Mouse (Mus musculus) cerebellum, postnatal 25 days (tissue): ENCODE data around the gene Papss2.
"Not testable (repeated sequence)": the region's sequence is repeated elsewhere in the genome, so short reads cannot be mapped to it uniquely, and the experiment has no call there.

ENCODE experiments used
- DNase-seq, 2 experiments: peaks; one replicate each; pipeline ENCODE4 v3.0.0; 2021; ENCODE audit warnings: mixed read lengths in 2 of 2

Papss2 gene

DNA sequence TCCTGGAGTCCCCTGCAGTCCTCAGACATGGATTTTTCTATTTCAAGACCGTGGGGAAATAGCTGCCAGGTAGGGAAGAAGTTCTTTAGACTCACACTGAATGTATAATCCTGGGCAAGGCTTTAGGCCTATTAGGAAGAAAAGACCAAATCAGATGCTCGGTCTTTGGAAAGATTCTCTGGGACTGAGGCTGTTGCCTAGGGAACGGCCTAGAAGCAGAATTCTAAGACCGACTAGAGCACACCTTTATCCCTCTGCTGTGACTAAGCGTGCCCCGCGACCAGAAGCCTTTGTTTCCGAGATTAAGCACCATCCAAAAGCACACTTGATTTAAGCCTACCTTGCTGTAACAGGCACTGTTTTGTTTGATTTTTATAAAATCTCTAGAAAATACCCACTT is 46.4 kb downstream of the Papss2 start:
- no peak for DNase-seq

DNA sequence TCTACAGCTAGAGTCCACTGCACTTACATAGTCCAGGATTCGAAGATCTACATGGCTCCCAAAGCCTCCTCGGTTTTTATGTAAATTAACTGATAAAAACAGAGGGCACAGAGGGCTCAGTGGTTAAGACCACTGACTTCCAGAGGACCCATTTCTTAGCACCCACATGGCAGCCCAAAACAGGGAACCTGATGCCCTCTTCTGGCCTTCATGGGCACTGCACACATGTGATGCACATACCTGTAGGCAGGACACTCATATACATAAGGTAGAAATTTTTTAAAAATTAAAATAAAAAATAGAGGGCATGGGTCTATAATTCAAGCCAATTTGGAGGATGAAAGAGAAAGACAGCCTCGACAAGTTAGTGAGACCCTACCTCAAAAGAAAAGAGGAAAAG is 48.1 kb downstream of the Papss2 start:
- DNase-seq: no peak

DNA sequence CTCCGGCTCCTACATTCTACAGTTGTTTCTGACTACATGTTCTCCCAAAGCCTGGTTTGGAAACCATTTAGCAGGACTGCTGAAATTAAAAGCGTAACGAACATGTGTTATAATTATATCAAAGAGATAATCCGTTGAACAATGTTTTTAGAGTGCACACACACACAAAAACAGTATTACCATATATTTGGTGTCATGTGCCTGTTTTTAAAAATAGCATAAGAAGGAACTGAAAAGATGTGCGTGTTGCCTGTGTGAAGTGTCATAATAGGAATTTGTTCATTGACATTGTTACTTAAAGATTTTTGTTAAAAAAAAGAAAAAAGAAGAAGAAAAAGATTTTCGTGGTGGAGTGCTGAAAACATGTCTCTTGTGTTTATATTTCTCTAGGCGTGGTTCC is 50.3 kb downstream of the Papss2 start:
- no peak for DNase-seq

DNA sequence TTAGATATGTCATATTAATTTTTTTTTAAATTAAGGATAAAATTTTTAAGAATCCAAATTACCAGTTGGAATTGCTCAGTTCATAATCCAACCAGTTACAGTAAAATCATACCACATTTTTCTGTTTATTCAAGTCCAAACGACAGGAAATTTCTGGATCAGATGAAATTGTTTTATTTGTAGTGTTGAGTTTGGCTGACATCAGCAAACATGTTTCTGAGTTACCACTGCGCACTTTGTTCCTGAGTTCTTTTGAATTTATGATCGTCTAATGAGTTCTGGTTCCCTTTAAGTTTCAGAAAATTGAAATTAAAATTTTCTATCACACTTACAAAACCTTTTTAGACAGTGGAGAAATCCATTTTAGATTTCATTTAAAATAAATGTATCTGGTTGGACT is 50.8 kb downstream of the Papss2 start:
- no peak for DNase-seq

DNA sequence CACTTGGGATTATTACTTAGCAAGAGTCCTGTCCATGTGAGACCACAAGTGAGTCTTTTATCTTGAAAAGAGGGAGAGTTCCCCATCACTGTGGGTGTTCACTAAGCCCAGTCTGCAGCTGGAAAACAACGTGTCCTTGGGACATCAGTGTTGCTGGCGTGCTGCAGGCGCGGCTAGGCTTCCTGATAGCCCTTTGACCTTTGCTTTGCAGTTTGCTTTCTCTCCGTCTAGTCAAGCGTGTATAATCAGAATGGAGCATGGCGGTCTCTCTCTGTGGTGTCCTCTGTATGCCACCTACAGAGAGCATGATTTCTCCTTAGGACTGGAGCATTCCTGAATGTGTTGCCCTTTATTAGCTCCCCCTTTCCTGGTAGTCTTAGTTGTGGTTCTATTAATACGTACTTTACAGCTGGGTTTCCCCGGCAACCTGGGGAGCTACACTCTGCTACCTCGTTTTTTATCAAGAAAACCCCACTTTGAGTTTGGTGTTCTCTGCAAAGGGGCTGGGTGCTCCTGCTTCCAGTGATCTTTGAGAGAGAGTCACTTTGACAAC is 52.5 kb downstream of the Papss2 start:
- DNase-seq: no peak

DNA sequence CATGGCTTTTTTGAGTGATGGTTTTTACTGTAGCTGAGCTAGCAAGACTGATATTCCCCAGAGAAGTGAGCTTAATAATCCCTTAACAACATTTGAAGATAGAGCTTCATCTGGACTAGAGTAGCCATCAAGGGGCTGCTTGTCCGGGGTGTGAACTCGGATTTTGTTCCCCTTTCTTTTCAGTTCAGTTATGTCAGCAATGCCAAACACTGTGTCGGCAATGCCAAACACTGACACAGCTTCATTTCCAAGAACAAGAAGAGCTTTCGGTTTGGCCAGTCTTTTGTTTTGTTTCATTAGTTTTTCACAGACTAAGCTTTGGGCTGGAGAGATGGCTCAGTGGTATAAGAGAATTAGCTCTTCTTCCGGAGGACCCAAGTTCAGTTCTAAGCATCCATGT is 55.5 kb downstream of the Papss2 start:
- no peak for DNase-seq

DNA sequence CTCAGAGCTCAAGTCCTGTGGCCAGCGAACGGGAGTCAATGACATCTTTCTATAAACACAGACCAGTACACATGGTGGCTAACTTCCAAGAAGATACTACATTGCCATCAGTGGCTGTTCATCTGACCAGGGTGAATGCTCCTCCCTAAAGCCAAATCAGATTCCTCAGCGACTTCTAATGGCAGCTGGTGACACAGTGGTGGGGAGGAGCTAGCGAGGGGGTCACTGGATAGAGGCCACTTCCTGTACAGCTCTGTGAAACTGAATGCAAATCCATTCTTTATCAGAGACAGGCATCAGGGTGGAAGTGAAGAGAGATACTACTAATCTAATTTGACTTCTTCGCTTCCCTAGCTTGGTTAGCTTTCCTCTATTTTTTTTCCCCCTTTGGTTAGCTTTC is 57.5 kb downstream of the Papss2 start:
- DNase-seq: no peak

DNA sequence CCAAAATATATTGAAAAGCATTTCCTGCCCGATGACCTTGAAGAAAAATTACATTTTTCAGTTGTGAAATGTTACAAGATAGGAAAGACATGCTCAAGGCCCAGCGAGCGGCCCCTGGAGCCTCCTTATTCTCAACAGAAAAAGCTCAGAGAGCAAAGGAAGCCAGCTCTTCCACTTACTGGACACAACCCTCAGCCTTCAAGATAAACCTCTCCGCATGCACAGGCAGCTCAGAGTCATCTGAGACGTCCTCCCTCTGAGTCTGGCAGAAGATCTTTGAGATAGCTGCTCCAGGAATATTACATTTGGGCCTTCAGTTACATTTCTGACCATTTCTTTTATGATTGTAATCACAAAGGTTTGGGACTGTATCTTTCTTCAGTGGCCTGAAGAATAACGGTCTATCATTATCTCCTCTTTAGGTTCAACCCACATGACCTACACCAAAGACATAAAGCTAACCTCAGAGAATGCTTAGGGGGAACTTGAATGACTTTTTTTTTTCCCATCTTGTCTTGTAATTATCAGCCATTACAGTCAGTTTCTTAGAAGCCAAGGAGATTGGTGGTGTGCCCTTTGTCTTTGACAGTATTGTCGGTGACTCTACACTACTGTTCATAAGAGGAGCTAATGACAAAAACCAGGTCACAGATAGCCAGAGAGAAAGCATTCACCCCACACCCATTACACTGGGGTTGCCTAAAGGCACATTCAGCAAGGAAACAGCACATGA is 58.2 kb downstream of the Papss2 start:
- DNase-seq: no peak

DNA sequence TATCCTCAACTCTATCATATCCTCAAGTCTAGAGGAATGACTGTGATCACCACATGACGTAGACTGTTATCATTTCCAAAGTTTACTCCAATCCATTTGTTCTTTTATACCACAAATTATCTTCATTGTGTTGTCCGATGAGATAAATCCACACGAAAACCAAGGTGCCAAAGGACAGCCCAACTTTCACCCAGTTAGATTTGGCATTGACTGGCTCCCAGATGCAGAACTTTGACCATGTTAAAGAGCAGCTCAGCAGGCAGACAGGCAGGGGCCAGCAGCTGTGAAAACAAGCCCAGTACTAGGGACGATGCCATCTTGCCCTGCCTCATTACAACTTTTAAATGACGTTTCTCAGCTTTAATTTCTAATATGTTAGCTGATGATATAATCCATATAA is 63.8 kb downstream of the Papss2 start:
- no peak for DNase-seq

DNA sequence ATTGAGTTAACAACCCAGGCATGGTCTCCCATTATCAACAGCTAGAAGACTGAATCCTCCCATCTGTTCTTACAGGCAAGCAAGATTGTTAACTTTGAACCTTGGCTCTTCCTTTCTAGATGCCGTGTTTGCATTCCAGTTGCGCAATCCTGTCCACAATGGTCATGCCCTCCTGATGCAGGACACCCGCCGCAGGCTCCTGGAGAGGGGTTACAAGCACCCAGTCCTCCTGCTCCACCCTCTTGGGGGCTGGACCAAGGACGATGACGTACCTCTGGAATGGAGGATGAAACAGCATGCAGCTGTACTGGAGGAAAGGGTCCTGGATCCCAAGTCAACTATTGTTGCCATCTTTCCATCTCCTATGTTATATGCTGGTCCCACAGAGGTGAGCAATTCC is 67.3 kb downstream of the Papss2 start:
- no peak for DNase-seq

DNA sequence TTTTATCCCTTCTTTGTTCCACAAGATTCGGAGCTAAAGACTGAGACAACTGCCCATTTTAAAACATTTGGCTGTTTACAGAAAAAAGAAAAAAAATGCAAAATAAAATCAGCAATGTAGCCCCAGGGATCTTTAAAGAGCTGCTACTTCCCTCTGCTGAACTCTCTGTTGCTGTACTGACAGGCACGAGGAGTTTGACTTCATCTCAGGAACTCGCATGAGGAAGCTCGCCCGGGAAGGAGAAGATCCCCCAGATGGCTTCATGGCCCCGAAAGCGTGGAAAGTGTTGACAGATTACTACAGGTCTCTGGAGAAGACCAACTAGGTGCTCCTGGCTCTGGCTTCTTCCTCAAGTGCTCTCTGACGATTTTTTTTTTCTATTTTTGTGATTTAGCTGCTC is 69.7 kb downstream of the Papss2 start:
- DNase-seq: no peak

DNA sequence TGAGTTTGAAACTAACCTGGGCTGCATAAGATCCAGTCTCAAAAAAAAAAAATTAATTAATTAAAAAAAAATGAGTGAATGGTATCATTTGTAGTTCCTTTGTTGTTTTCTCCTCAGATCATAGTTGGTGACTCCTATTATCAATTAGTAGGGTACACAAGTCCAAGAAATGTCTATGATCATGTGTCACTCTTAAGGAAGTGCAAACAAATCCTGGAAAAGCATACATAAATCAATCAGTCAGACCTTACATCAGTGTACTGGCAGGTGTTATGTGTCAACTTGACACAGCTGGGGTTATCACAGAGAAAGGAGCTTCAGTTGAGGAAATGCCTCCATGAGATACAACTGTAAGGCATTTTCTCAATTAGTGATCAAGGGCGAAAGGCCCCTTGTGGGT is 72.2 kb downstream of the Papss2 start:
- DNase-seq: not testable (repeated sequence)

DNA sequence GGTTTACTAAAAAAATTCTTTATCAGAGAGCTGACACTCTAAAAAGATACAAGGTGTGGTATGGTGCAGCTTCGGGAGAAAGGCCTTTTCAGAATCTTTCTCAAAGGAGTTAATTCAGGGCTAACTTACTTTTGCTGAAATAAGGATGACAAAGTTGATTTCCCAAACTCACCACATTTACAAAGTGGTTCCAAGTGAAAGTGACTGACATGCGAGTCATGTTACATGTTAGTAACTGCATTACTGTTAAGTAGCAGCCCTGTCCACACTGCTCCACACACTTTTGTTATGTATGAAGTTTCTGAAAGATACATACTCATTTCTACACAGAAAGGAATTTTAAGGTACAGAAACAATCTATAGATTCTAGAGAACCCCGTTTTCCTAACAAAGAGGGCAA is 80.2 kb downstream of the Papss2 start:
- DNase-seq: no peak

DNA sequence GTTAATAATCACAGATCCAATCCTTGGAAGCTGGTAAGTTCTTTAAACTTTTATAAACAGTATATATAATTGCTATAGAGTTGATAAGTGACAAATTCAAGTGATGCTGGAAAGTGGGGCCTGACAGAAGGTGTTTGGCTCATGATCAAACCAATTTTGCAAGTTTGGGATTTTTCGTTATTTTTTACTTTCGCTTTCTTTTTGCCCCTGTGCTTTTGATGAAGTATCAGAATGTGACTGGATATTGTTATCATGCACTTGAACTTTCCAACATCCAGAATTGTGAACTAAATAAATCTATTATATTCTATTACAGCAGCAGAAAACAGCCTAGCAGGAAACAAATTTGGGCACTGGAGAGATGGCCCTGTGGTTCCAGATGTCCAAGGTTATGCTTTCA is 85.3 kb downstream of the Papss2 start:
- no peak for DNase-seq

DNA sequence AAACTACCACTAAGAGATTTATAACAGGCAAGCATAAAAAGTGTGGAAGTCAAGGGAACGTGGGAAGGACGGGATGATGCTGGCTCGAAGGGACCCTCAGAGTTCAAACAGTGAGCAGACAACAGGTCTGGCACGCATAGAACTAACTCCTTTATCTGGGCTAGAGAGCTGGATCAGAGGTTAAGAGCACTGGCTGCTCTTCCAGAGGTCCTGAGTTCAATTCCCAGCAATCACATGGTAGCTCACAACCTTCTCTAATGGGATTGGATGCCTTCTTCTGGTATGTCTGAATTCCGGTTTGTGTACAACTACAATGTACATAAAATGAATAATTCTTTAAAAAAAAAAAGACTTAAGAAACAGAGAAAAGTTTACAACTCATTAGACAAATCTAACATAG is 87.5 kb downstream of the Papss2 start:
- DNase-seq: no peak

DNA sequence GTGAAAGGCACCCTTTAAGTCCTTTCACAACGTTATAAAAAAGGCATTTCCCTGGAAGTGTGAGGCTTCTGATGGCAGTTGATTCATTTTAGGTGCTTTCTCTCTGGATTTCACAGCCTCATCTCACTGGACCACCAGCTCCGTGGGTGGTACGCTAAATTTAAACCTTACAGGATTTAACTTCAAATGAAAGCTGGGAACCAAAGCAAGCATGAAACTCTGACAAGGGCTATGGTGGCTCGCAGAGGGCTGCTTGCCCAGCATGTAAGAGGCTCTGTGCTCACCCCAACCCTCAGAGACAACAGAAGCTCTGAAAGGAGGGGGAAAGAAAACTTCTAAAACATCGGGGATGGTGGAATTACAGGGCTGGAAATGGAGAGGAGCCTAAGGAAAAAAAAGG is 92.1 kb downstream of the Papss2 start:
- no peak for DNase-seq

DNA sequence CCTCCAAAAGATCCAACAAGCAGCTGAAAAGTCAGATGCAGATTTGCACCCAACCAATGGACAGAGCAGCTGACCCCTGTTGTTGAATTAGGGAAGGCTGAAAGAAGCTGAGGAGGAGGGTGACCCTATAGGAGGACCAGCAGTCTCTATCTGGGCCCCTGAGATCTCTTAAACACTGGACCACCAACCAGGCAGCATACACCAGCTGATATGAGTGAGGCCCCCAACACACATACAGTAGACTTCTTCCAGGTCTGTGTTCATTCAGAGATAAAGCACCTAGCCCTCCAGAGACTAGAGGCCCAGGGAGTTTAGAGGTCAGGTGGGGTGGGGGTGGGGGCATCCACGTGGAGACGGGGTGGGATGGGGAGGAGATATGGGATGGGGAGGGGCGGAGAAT is 92.6 kb downstream of the Papss2 start:
- not testable (repeated sequence) for DNase-seq

DNA sequence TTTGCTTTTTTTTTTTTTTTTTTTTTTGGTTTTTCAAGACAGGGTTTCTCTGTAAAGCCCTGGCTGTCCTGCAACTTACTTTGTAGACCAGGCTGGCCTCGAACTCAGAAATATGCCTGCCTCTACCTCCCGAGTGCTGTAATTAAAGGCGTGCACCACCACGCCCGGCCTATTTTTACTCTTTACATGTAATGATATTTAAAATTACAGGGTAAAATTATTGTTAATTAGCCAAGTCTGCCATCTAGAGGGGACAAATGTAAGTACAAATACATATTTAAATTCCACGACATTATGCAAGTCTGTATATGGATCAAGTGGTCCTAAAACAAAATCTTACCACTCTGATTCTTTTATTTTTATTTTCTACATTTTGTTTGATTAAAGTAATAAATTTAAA is 94.1 kb downstream of the Papss2 start:
- DNase-seq: no peak

DNA sequence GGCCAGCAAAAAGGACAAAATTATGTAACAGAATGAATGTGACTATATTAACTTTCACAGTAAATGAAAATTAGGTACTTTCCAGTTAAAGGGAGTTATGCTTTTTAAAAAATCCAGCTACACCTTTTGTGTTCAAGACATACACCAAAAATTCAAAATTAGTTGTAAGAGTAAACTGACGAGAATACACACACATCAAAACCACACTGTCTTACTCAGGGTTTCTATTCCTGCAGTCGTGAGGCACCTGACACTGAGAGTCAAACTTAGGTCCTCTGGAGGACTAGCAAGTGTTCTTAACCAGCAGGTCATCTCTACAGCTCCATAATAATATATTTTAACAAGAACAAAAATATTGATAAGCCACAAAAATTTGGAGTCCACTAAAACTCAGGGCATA is 101.1 kb downstream of the Papss2 start:
- DNase-seq: no peak

DNA sequence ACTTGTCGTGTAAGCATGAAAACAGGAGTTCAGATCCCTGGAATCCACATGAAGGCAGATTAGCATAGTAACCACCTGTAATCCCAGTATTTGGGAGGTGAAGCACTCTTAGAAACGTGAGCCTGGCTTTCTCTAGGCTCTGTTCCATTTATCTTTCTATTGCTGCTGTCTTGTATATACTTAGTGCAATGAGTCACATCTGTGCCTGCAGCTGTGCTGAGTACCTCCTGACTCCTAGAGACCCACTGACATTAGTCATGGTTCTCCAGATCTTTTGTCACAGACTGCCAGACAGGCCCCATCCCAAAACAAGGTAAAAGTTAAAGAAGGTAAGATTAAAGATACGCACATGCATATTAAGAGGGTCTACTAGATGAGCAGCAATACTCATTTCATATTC is 106.6 kb downstream of the Papss2 start:
- no peak for DNase-seq

DNA sequence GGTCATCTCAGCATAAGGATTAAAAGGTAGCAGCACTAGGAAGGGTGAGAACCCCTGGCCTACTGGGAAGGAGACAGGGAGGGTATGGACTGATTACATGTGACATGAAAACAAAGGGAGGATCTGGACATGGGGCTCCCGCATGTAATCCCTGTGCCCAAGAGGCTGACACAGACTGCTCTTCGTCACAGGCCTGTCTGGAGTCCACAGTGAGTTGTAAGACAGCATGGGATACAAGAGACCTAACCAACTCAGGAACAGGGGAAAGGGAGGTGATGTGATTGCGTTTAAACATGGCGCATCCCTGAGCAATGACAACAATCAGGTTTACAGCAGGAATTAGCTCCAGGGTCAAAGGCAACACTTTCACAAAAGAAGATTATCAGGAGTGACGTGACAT is 113.4 kb downstream of the Papss2 start:
- no peak for DNase-seq

DNA sequence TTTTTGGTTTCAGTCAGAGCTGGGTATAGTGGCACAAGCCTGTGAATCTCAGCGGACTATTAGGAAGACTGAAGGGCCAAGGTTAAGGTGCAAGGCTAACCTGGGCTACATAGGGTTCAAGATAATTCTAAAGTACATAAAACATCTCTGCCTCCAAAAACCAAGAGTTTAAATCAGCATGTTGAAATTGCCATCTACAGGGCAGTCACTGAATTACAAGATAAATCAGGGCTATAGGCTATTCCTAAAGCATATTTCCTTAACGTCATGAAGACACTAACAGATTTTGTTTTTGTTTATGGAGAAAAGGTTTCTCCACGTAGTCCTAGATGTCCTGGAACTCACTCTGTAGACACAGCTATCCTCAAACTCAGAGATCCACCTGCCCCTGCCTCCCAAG is 114.7 kb downstream of the Papss2 start:
- DNase-seq: no peak

DNA sequence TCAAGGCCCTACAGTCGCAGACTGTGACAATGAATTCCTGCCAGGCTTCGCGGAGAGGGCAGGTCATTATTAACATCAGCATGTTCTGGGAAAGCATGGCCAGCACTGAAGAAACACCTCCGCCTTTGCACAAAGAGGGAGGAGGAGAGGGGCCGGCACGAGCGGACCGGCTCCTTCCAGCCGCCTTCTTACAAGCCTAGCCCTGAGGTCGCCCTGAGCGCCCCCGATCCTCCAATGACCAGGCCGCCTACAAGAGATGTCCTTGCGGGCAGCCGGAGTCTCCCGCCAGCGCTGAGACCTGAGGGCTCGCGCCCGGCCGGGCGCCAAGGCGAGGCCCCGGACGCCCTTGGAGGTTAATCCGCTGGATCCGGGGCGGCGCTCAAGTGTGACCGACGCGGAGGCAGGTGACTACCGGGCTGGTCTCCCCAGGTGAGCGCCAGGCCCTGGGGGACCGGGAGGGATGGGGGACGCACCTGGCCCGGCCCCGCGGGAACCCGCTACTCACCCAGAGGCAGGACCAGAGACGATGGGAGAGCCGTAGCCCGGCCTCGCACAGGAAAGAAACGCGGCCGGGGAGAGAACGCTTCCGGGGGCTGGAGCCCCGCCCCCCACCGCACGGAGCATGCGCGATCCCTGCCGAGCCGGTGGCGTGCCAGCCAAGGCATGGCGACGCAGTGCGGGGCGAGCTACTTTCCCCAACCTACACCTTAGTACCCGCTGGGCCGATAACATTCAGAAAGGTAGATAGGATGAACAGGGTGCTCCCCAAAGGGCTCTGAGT is 116.4 kb downstream of the Papss2 start:
- DNase-seq: peak; percentile 96 to 97

DNA sequence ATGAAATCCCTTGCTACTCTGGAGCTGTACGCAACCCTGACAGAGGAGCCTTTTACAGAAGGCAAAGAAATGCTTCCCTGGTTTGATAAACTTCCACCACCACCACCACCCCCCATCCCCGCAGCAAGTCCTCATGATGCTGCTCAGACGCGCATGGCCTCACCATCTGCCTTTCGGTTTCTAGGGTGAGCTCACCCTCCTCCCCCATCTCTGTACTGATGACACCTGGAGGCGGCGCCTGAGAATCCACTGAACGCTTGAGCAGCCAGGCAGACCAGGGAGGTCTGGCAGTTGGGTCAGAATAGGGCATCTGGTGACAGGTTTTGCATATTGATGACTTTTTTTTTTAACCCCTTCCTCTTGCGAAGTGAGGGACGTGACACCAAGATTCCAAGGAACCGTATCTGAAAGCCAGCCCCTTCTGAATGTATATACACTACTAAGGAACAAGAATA is 117.0 kb downstream of the Papss2 start:
- DNase-seq: peak; percentile 86 to 91
